Mouse (Mus musculus): ENCODE measurements around the gene Il25. TPM values are rescaled to one million over a fixed set of nuclear protein-coding genes. Genes with fewer than 3 reads are reported as not detected.
"Not testable (repeated sequence)": the region's sequence is repeated elsewhere in the genome, so short reads cannot be mapped to it uniquely, and the experiment has no call there.

Gene Il25
- polyA plus RNA-seq, 1 experiment = 0.17 TPM

DNA sequence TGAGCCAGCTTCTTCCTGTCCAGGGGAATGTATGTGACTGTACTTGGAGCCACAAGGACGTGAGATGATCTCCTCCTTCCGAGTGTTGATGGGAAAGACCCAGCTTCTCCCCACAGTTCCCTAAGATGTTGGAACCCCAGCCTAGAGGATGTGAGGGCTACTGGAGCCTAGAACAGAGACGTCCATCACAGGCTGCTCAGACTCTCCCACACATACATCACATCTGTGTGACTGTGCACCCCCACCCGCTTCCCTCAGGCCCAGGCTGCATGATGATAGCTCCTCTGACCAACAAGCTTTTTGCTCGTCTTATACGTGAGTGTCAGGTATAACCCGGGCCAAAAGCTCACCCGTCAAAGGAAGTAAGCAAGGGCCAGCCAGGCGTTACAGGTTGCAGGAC is 16.3 kb downstream of the Il25 start:
- no peak for TF ChIP-seq CTCF (IDR thresholded peaks at IDR 0.05; ENCODE audit: extremely low read depth, insufficient read depth, low read length)
- no peak for TF ChIP-seq POLR2A (IDR thresholded peaks at IDR 0.05; ENCODE audit: extremely low read depth, insufficient read depth, low read length)
- Histone ChIP-seq H3K4me3 (ENCODE audit: insufficient read depth, low read length) (no peak overlapping the region), H3K27ac (ENCODE audit: insufficient read depth, low read length) (no peak overlapping the region), H3K4me1 (ENCODE audit: control insufficient read depth, insufficient read depth, low read length) (no peaks in the 10 kb centered on the region)

- TF ChIP-seq POLR2A (IDR thresholded peaks at IDR 0.05; ENCODE audit: extremely low read depth, insufficient read depth, low read length) (no peak), CTCF (IDR thresholded peaks at IDR 0.05; ENCODE audit: extremely low read depth, insufficient read depth, low read length) (no peak)
- no peaks in the 10 kb centered on the region for H3K4me1 ChIP-seq (ENCODE audit: control insufficient read depth, insufficient read depth, low read length)
- no peak overlapping the region for H3K27ac ChIP-seq (ENCODE audit: insufficient read depth, low read length)
- no peak overlapping the region for H3K4me3 ChIP-seq (ENCODE audit: insufficient read depth, low read length)
Measured at GRCm38 (mm10) chr14:54950493-54950892, 18.0 kb downstream of the Il25 start.

GRCm38 (mm10) chr14:54951587-54951986 is 19.1 kb downstream of the Il25 start:
- TF ChIP-seq POLR2A (IDR thresholded peaks at IDR 0.05; ENCODE audit: extremely low read depth, insufficient read depth, low read length) (no peak), CTCF (IDR thresholded peaks at IDR 0.05; ENCODE audit: extremely low read depth, insufficient read depth, low read length) (no peak)
- H3K4me3 ChIP-seq (ENCODE audit: insufficient read depth, low read length) = no peak overlapping the region
- H3K27ac ChIP-seq (ENCODE audit: insufficient read depth, low read length) = no peak overlapping the region
- H3K4me1 ChIP-seq (ENCODE audit: control insufficient read depth, insufficient read depth, low read length) = no peaks in the 10 kb centered on the region

- TF ChIP-seq POLR2A (IDR thresholded peaks at IDR 0.05; ENCODE audit: extremely low read depth, insufficient read depth, low read length) (no peak), CTCF (IDR thresholded peaks at IDR 0.05; ENCODE audit: extremely low read depth, insufficient read depth, low read length) (no peak)
- no peak overlapping the region for H3K27ac ChIP-seq (ENCODE audit: insufficient read depth, low read length)
- H3K4me3 ChIP-seq (ENCODE audit: insufficient read depth, low read length) = no peak overlapping the region
- no peaks in the 10 kb centered on the region for H3K4me1 ChIP-seq (ENCODE audit: control insufficient read depth, insufficient read depth, low read length)
Measured at GRCm38 (mm10) chr14:54953664-54954206, 21.2 kb downstream of the Il25 start.

DNA sequence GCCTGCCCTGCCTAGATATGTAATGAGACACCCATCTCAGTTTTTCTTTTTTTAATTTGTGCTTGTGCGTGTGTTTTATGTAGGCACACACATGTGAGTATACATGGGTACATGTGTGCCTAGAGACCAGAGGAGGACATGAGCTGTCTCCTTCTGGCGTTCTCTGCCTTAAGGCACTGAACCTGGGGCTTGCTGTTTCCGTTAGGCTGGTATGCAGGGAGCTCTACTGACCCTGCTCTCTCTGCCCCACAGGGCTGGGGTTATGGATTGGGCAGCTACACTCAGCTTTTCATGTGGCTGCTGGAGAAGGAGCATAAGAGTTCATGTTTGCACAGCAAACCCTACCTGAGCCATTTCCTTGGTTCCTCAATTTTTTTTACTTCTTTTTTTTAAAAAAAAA is 22.0 kb downstream of the Il25 start:
- no peak overlapping the region for H3K27ac ChIP-seq (ENCODE audit: insufficient read depth, low read length)
- no peaks in the 10 kb centered on the region for H3K4me1 ChIP-seq (ENCODE audit: control insufficient read depth, insufficient read depth, low read length)
- TF ChIP-seq POLR2A (IDR thresholded peaks at IDR 0.05; ENCODE audit: extremely low read depth, insufficient read depth, low read length) (no peak), CTCF (IDR thresholded peaks at IDR 0.05; ENCODE audit: extremely low read depth, insufficient read depth, low read length) (no peak)
- no peak overlapping the region for H3K4me3 ChIP-seq (ENCODE audit: insufficient read depth, low read length)

GRCm38 (mm10) chr14:54955481-54955880 is 23.0 kb downstream of the Il25 start:
- no peak for TF ChIP-seq CTCF (IDR thresholded peaks at IDR 0.05; ENCODE audit: extremely low read depth, insufficient read depth, low read length)
- no peak overlapping the region for H3K4me3 ChIP-seq (ENCODE audit: insufficient read depth, low read length)
- no peaks in the 10 kb centered on the region for H3K4me1 ChIP-seq (ENCODE audit: control insufficient read depth, insufficient read depth, low read length)
- H3K27ac ChIP-seq (ENCODE audit: insufficient read depth, low read length) = no peak overlapping the region

- H3K4me3 ChIP-seq (ENCODE audit: insufficient read depth, low read length) = no peak overlapping the region
Measured at GRCm38 (mm10) chr14:54956533-54956932, 24.0 kb downstream of the Il25 start.

GRCm38 (mm10) chr14:54958503-54958902 is 26.0 kb downstream of the Il25 start:
- no peaks in the 10 kb centered on the region for H3K4me1 ChIP-seq (ENCODE audit: control insufficient read depth, insufficient read depth, low read length)
- H3K4me3 ChIP-seq (ENCODE audit: insufficient read depth, low read length) = no peak overlapping the region
- no peak overlapping the region for H3K27ac ChIP-seq (ENCODE audit: insufficient read depth, low read length)
- TF ChIP-seq CTCF (IDR thresholded peaks at IDR 0.05; ENCODE audit: extremely low read depth, insufficient read depth, low read length) (no peak), POLR2A (IDR thresholded peaks at IDR 0.05; ENCODE audit: extremely low read depth, insufficient read depth, low read length) (no peak)

More at GRCm38 (mm10) chr14:54956533-54956932, 24.0 kb downstream of the Il25 start:
- Histone ChIP-seq H3K4me1 (ENCODE audit: control insufficient read depth, insufficient read depth, low read length) (no peaks in the 10 kb centered on the region), H3K27ac (ENCODE audit: insufficient read depth, low read length) (no peak overlapping the region)
- TF ChIP-seq CTCF (IDR thresholded peaks at IDR 0.05; ENCODE audit: extremely low read depth, insufficient read depth, low read length) (no peak), POLR2A (IDR thresholded peaks at IDR 0.05; ENCODE audit: extremely low read depth, insufficient read depth, low read length) (no peak)

DNA sequence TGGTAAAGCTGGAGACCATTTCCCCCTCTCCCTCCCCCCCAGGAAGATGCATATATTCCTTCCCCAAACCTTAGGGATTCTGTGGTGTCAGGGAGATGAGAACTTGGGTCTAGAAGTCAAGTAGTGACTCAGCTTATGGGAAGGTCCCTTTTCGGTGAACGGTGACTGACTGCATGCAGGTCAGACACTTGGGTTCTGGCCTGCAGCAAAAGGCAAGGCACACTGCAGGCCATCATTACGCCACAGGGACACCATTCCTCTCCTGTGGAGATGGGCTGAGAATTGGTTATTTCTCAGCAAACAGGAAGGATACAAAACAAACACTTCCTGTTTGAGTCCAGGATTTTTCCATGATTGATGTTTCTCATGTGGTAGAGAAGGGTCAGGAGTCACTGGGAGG is 26.7 kb downstream of the Il25 start:
- Histone ChIP-seq H3K4me1 (ENCODE audit: control insufficient read depth, insufficient read depth, low read length) (no peaks in the 10 kb centered on the region), H3K27ac (ENCODE audit: insufficient read depth, low read length) (no peak overlapping the region), H3K4me3 (ENCODE audit: insufficient read depth, low read length) (no peak overlapping the region)
- TF ChIP-seq POLR2A (IDR thresholded peaks at IDR 0.05; ENCODE audit: extremely low read depth, insufficient read depth, low read length) = no peak

- H3K27ac ChIP-seq (ENCODE audit: insufficient read depth, low read length); H3K4me3 ChIP-seq (ENCODE audit: insufficient read depth, low read length); H3K4me1 ChIP-seq (ENCODE audit: control insufficient read depth, insufficient read depth, low read length): not testable (repeated sequence)
Measured at GRCm38 (mm10) chr14:54959853-54960613, 27.5 kb downstream of the Il25 start.

Measured in cortical plate, adult 2 months (tissue).